ENCODE assay signal across 19 mouse cellular contexts in the genomic region with DNA sequence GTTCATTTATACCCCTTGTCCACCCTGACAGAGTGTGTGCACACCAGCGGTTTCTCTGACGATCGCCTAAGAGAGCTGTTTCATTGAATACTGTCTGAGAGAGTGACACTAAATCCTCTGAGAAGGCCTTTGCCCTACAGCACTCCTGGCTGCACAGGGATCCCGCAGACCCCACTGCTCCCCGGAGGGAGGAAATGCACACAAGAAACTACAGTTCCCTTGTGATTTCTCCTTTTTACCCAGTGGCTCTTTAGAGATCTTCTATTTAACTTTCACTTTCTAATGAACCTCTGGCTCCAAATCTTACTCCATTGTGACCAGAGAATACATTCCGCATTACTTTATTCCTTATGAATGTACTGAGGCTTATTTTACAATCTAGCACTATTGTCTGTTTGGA. TPM values are rescaled to one million over a fixed set of nuclear protein-coding genes. Genes with fewer than 3 reads are reported as not detected.
DNase-seq lines count a peak whose midpoint lies in the region; ATAC-seq and TF ChIP-seq lines count a peak whose summit lies in the region.
"Had no signal": no experiment of that assay in that cellular context is flagged by ENCODE, and none has a peak within 500 bp of the region (broad histone marks: within the 10 kb centered on the region; RNA-seq: fewer than 3 reads in every experiment).

No protein-coding gene starts in this region.

- 62% methylated on average over 6 of the region's 6 CpGs for WGBS in intestine, postnatal 0 days
- 64% methylated on average over 6 of the region's 6 CpGs for WGBS in intestine, embryonic 16.5 days
- 23% methylated on average over 6 of the region's 6 CpGs for WGBS in spleen, adult 2 months

- TF ChIP-seq CTCF in intestine, postnatal 0 days (IDR thresholded peaks at IDR 0.05; ENCODE audit: low read depth): no peak
- no peak for TF ChIP-seq CTCF in spleen, adult 2 months (IDR thresholded peaks at IDR 0.05; ENCODE audit: extremely low read depth, insufficient read depth, insufficient read length, insufficient replicate concordance)

- no peaks in the 10 kb centered on the region for H3K36me3 ChIP-seq in intestine, postnatal 0 days (ENCODE audit: control insufficient read depth, insufficient read depth)
- H3K36me3 ChIP-seq in intestine, embryonic 16.5 days (ENCODE audit: control insufficient read depth, insufficient read depth, low read length): no peaks in the 10 kb centered on the region
- no peaks in the 10 kb centered on the region for H3K36me3 ChIP-seq in spleen, adult 2 months (ENCODE audit: control insufficient read depth, insufficient read depth, low read length)
- H3K36me3 ChIP-seq: midbrain, embryonic 13.5 days; neural tube, embryonic 15.5 days had no signal

- no peaks in the 10 kb centered on the region for H3K27me3 ChIP-seq in intestine, postnatal 0 days (replicated peaks; ENCODE audit: control insufficient read depth, insufficient read depth, low read length)
- H3K27me3 ChIP-seq in intestine, embryonic 16.5 days (replicated peaks; ENCODE audit: control insufficient read depth, insufficient read depth, low read length): no peaks in the 10 kb centered on the region
- no peaks in the 10 kb centered on the region for H3K27me3 ChIP-seq in spleen, adult 2 months (ENCODE audit: control insufficient read depth, insufficient read depth, low read length)
- H3K27me3 ChIP-seq: midbrain, embryonic 13.5 days; neural tube, embryonic 15.5 days had no signal

- intact Hi-C loops in left cerebral cortex, postnatal 10 days (cut with DNase I): no loop called here

- DNase-seq in spleen, adult 2 months (ENCODE audit: low read depth in 1 of 2, low spot score in 2 of 2): no peak
- no peak for DNase-seq in spleen, postnatal 10 days (ENCODE audit: low spot score in 2 of 2)
- DNase-seq in left cerebral cortex, postnatal 10 days (ENCODE audit: extremely low spot score in 1 of 2, low spot score in 2 of 2): no peak
- no peak for DNase-seq in left cerebral cortex, adult 8-10 months (ENCODE audit: low spot score in 2 of 2)
- DNase-seq: adrenal gland, postnatal 36 days; cerebellum, postnatal 25 days; gastrocnemius, postnatal 14 days; heart, postnatal 14 days; layer of hippocampus, postnatal 36 days; lung, postnatal 36 days; thymus, adult 2 months had no signal

- H3K27ac ChIP-seq in intestine, postnatal 0 days (ENCODE audit: low read depth, low read length): no peak overlapping the region
- no peak overlapping the region for H3K27ac ChIP-seq in intestine, embryonic 16.5 days (ENCODE audit: low read length)
- 0 out of 2 replicates have a peak overlapping the region, but pooled peaks have one; percentile 9 for H3K27ac ChIP-seq in spleen, adult 2 months (ENCODE audit: insufficient read depth, low read length)
- H3K27ac ChIP-seq: hindbrain, embryonic 14.5 days; midbrain, embryonic 13.5 days; neural tube, embryonic 15.5 days had no signal

- no peak overlapping the region for H3K9ac ChIP-seq in intestine, postnatal 0 days (ENCODE audit: low read depth, low read length)
- no peak overlapping the region for H3K9ac ChIP-seq in intestine, embryonic 16.5 days (ENCODE audit: low read depth, low read length)
- H3K9ac ChIP-seq: hindbrain, embryonic 14.5 days; midbrain, embryonic 13.5 days; neural tube, embryonic 15.5 days had no signal

- no peak overlapping the region for H3K4me3 ChIP-seq in intestine, postnatal 0 days (ENCODE audit: low read depth, low read length)
- H3K4me3 ChIP-seq in intestine, embryonic 16.5 days (ENCODE audit: low read length): no peak overlapping the region
- H3K4me3 ChIP-seq in spleen, adult 2 months (ENCODE audit: extremely low read depth, insufficient read depth, insufficient read length): peak overlapping the region; percentile 51
- H3K4me3 ChIP-seq: midbrain, embryonic 13.5 days; myocyte; neural tube, embryonic 15.5 days had no signal

- no peak for ATAC-seq in intestine, postnatal 0 days
- ATAC-seq in intestine, embryonic 16.5 days: no peak
- ATAC-seq in megakaryocyte, adult 5-6 weeks (ENCODE audit: poor library complexity, severe bottlenecking): peak; percentile 78
- no peak for ATAC-seq in cerebellum, adult (ENCODE audit: insufficient number of reproducible peaks, low FRiP score, low TSS enrichment)
- ATAC-seq: midbrain, embryonic 13.5 days had no signal

- TF ChIP-seq POLR2A in spleen, adult 2 months (IDR thresholded peaks at IDR 0.05; ENCODE audit: low read depth, low read length): no peak

- peak overlapping the region; percentile 41 for H3K4me2 ChIP-seq in intestine, postnatal 0 days (replicated peaks; ENCODE audit: low read depth)
- H3K4me2 ChIP-seq in intestine, embryonic 16.5 days (ENCODE audit: low read depth, low read length): no peak overlapping the region
- H3K4me2 ChIP-seq: hindbrain, embryonic 14.5 days; midbrain, embryonic 13.5 days; neural tube, embryonic 15.5 days had no signal

- H3K9me3 ChIP-seq in intestine, postnatal 0 days (ENCODE audit: control insufficient read depth): no peaks in the 10 kb centered on the region
- no peaks in the 10 kb centered on the region for H3K9me3 ChIP-seq in intestine, embryonic 16.5 days (ENCODE audit: control insufficient read depth, low read length)
- H3K9me3 ChIP-seq: midbrain, embryonic 13.5 days; neural tube, embryonic 15.5 days had no signal

- H3K4me1 ChIP-seq in intestine, postnatal 0 days (replicated peaks; ENCODE audit: control insufficient read depth, insufficient read depth, low read length): 0 out of 2 replicates have a peak, but pooled peaks cover 7% of the 10 kb centered on the region
- 0 out of 2 replicates have a peak, but pooled peaks cover 2% of the 10 kb centered on the region for H3K4me1 ChIP-seq in intestine, embryonic 16.5 days (ENCODE audit: control insufficient read depth, insufficient read depth, low read length)
- peaks cover 6% of the 10 kb centered on the region; the same call in 1 of the 2 replicates for H3K4me1 ChIP-seq in spleen, adult 2 months (ENCODE audit: control insufficient read depth, insufficient read depth, insufficient read length)
- H3K4me1 ChIP-seq: midbrain, embryonic 13.5 days; neural tube, embryonic 15.5 days had no signal

RNA-seq across cellular contexts. Expression of a gene that starts 36.9 kb away (rescaled TPM):
- polyA plus RNA-seq in intestine, postnatal 0 days (2015; fragmentation: Nextera tagmentation; extraction: Ambion mirVana): 7.0 and 7.6 TPM in 2 replicates
- polyA plus RNA-seq in intestine, embryonic 16.5 days (2015; fragmentation: Nextera tagmentation; extraction: Ambion mirVana): 7.8 and 8.8 TPM in 2 replicates
- 0.30 and 0.32 TPM in 2 replicates for polyA plus RNA-seq in spleen, adult 2 months (2012; rRNA removed)
- total RNA-seq in megakaryocyte, adult 5-6 weeks (2015): 0.21 and 0.74 TPM in 2 replicates
- total RNA-seq in megakaryocyte, adult 5-6 weeks (2017): 0.40 and 0.89 TPM in 2 replicates
- total RNA-seq in left cerebral cortex, postnatal 10 days (2021): 1 to 10 TPM; 2.2 to 2.9 TPM
- 1 to 10 TPM; 1.3 to 2.2 (median 1.6) TPM for total RNA-seq in left cerebral cortex, adult 8-10 months (2022)

RNA-seq across cellular contexts. Expression of a gene that starts 46.6 kb away (rescaled TPM):
- 2.0 and 2.6 TPM in 2 replicates for polyA plus RNA-seq in intestine, postnatal 0 days (2015; fragmentation: Nextera tagmentation; extraction: Ambion mirVana)
- polyA plus RNA-seq in intestine, embryonic 16.5 days (2015; fragmentation: Nextera tagmentation; extraction: Ambion mirVana): 1.9 and 2.1 TPM in 2 replicates
- polyA plus RNA-seq in spleen, adult 2 months (2012; rRNA removed): 2.0 and 2.3 TPM in 2 replicates
- total RNA-seq in megakaryocyte, adult 5-6 weeks (2015): 0.91 and 0.98 TPM in 2 replicates
- 0.41 and 1.5 TPM in 2 replicates for total RNA-seq in megakaryocyte, adult 5-6 weeks (2017)
- 10 to 100 TPM; 30.6 to 33.7 TPM for total RNA-seq in left cerebral cortex, postnatal 10 days (2021)
- 10 to 100 TPM; 23.8 to 26.2 (median 25.3) TPM for total RNA-seq in left cerebral cortex, adult 8-10 months (2022)
- polyA plus RNA-seq: myocyte had no signal

Comparison
In these comparisons a context has a peak if more than half of its experiments do, and no peak if none do; other contexts are left out.
1. RNA of a gene that starts 46.6 kb away (total RNA-seq): 30.6 to 33.7 TPM in left cerebral cortex, postnatal 10 days and 23.8 to 26.2 TPM in left cerebral cortex, adult 8-10 months; 0.41 to 1.5 TPM in megakaryocyte, adult 5-6 weeks; every median in the first group is over 4 times any median in the second.